Mouse (Mus musculus) skeletal muscle tissue, adult 2 months (tissue): ENCODE data around the gene Hyal1.
"Not testable (repeated sequence)": the region's sequence is repeated elsewhere in the genome, so short reads cannot be mapped to it uniquely, and the experiment has no call there.

Experiments used
- DNase-seq: peaks from one replicate; pipeline ENCODE4 v3.0.0-alpha.2; 2012; ENCODE audit warnings: low read depth, low spot score

The Hyal1 gene

GRCm38 (mm10) chr9:107571534-107572326 is 5.0 kb upstream of the Hyal1 start:
- DNase-seq: no peak

- no peak for DNase-seq
Observed at GRCm38 (mm10) chr9:107572327-107572662, 4.4 kb upstream of the Hyal1 start.

DNA sequence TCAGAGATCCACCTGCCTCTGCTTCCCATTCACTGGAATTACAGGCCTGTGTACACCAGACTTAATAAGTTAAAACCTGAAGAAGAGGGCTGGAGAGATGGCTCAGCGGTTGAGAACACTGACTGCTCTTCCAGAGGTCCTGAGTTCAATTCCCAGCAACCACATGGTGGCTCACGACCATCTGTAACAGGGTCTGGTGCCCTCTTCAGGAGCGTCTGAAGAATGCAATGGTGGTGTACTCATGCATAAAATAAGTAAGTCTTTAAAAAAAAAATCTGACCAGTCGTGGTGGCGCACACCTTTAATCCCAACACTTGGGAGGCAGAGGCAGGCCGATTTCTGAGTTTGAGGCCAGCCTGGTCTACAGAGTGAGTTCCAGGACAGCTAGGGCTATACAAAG is 3.0 kb upstream of the Hyal1 start:
- not testable (repeated sequence) for DNase-seq

DNA sequence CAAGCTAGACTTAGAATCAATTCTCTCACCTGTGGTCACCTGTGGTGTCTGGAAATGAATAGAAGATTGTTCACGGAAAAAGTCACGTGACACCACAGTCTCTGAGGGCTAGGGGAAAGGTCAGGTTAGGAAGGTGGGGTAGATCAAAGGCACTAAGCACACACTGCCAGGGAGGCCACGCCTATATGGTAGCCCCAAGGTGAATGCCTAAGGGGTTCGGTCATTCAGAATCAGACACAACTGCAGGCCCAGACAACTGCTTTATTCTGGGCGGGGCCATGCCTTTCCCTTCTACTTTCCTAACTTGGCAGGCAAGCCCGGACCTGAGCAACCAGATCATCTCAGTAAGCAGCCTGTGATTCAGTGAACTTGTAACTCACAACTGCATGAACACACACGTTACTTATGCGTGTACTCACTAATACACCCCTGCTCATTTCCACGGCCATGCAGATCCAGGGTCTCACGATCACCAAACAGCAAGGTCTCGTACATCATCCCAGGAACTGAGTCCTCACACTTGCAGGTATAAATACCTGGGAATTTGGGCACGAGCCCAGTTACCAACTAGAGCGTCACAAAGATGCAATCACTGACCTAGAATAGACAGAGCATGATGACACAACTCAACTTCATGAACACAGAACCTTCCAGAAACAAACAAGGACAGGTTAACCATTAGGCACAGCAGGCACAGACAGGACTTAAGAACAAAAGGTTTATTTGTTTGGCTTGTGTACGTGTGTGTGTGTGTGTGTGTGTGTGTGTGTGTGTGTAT is 959 bp upstream of the Hyal1 start:
- no peak for DNase-seq

DNA sequence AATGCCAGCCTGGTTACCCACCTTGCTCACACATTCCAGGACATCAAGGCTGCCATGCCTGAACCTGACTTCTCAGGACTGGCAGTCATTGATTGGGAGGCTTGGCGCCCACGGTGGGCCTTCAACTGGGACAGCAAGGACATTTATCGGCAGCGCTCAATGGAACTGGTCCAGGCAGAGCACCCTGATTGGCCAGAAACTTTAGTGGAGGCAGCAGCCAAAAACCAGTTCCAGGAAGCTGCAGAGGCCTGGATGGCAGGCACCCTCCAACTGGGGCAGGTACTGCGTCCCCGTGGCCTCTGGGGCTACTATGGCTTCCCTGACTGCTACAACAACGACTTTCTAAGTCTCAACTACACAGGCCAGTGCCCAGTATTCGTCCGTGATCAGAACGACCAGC is 1.1 kb downstream of the Hyal1 start:
- no peak for DNase-seq

DNA sequence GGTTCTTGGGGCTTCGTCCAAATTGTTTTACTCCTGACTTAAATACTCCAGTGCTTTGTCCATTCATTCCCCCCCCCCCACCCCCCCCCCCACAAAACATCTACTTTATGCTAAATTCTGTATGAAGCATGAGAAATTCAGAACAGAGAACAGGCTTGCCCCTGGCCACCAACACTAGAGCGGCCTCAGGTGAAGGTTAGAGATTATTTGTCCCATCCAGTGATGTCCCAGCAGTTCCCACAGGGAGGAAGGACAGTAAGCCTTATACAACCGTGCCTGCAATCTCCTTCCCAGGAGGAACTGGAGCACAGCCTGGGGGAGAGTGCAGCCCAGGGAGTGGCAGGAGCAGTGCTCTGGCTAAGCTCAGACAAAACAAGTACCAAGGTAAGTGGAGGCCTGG is 1.9 kb downstream of the Hyal1 start, which contains the start of gene Naa80:
Gene Naa80, plus strand, starts transcription at position 301 of the 400 bp plus-strand sequence.
- no peak for DNase-seq

GRCm38 (mm10) chr9:107579023-107579900 is 2.5 kb downstream of the Hyal1 start:
- DNase-seq: no peak

DNA sequence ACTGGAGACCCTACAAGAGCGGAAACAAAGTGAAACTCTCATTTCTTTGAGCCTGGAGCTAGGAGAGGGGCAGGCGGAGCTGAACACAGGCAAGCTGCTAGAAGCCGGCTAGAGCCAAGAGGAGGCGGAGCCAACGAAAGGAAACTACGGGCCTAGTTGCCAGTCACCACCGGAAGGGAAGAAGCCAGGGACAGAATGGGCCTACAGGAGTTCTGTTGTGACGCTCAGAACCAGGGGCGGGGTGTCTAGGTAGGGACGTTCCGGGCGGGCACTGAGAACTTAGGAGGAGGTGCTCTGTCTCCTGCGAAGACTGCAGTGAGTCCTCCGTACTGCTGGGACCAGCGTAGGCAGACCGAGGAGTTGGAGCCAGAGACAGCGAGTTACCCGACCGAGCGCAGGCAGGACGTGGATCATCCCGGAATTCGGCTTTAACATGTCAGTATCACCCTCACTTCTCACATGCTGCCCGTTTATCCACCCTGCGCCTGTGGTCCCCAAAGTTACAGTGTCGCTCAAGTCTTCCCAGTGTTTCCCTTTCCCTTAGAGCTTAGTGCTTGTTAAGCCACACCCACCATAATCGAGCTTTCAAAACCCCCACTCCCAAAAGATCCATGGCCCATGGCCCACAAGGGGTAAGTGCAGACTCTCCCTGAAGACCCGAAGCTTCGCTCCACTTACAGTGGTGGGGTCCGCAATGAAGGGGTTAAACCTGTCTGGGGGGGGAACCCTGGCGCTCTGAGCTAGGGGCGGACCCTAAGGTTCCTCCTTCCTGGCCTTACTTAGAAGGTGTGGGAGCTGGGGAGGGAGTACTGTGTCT is 4.0 kb downstream of the Hyal1 start, which contains the start of gene Hyal3:
Gene Hyal3, plus strand, starts transcription at position 318 of the 817 bp plus-strand sequence.
- peak; percentile 89 for DNase-seq

GRCm38 (mm10) chr9:107581584-107581983 is 4.9 kb downstream of the Hyal1 start:
- DNase-seq: no peak

DNA sequence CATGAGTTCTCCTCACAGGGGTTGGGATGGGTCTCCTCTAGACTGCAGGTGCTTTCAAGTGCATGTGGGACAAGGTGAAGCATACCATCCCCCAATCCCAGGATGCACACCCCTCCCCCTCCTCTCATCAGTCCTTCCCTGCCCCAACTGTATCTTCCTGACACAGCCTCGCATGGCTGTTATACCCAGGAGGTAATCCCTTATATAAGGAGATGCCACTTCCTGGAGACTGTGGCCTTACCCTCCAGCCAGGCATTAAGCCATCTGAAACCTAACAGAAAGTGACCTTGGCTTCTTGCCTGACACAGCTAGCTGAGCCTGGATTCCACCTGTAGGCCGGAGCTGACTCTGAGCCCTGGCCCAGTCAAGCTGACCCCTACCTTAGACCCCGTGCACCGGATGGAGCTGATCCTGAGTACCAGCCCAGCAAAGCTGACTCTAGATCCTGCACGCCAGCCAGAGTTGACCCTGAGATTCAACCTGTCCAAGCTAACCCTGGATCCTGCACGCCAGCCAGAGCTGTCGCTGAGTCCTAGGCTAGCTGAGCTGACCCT is 5.9 kb downstream of the Hyal1 start:
- DNase-seq: no peak

GRCm38 (mm10) chr9:107583174-107583573 is 6.4 kb downstream of the Hyal1 start:
- DNase-seq: no peak

DNA sequence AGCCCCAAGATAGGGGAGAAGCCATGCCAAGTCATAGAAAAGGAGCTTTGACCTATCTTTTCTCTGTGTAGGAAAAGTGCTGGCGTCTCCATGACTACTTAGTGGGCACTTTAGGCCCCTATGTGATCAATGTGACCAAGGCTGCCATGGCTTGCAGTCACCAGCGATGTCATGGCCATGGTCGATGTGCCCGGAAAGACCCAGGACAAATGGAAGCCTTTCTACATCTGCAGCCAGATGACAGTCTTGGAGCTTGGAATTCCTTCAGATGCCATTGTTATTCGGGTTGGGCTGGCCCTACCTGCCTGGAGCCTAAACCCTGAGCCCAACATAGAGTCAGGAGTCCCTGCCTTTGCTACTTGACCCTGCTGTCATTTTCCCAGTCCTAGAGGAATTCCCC is 9.8 kb downstream of the Hyal1 start:
- no peak for DNase-seq

DNA sequence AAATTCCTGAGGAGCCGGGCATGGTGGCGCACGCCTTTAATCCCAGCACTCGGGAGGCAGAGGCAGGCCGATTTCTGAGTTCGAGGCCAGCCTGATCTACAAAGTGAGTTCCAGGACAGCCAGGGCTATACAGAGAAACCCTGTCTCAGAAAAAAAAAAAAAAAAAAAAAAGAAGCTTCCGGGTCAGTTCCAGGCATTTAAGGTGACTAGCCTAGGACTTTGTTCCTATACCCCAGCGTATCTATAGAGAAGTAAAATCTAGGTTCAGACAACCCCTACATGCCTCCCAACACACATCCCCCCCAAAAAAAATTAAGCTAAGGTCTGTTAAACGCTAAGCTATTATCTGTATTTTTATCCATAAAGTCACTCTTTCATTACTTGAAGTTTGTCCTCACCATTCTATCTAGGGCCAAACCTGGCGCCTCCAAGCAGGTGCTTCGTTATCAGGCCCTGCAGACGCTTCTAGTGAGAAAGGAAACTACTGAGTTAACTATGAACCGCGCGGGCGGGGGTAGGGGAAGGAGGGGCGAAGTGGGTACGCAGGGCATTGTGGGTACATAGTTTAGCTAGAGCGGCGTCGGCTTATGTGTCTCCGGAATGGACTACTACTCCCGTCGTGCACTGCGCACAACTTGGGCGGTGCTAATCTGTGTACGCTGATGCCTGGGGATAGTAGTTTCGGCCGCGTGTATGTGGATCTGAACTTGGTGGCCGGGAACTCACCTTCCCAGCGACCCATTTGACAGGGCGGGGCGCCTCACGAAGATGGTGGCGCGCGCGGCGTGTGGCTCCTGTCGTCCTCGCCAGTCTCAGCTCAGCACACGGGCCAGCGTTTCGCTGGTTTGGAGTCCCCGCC is 10.5 kb downstream of the Hyal1 start, which contains the start of gene Ifrd2:
Gene Ifrd2, plus strand, starts transcription at position 669 of the 859 bp plus-strand sequence.
- peak; percentile 97 for DNase-seq

DNA sequence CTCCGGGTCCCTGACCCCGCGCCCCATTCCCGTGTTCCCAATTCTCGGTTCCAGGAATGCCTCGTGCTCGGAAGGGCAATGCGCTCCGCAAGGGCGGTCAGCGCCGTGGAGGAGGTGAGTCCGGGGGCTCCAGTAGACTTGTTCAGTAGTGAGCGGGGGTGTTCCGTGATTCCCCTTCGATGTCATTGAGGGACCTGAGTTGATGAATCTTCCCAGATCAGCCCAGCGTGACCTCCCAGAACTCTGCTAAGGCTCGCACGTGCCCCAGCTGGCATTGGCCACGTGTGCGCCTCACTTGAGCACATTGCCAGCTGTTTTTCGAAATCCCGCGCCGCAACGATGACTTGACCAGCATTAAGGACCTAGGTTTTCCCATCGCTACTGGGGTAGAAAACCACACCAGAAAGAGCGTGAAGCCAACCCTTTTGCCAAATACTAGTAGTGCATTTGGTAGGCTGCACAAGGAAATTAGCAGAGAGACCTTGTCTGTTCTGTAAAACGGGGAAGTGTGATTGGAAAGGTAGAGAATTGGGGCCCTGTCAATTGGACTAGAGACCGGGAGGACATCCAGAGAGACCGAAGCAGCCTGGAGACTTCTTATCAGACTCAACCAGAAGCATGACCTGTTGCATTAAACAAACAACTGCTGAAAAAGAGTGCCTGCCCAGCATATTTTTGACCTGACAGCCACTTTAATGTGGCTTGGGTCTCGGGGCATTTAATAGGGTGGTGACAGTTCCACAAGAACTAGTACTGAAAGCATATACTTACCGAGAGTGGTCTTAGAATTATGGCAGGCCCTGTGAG is 11.3 kb downstream of the Hyal1 start:
- DNase-seq: peak; percentile 65

GRCm38 (mm10) chr9:107590058-107590772 is 13.5 kb downstream of the Hyal1 start:
- peak; percentile 82 for DNase-seq

DNA sequence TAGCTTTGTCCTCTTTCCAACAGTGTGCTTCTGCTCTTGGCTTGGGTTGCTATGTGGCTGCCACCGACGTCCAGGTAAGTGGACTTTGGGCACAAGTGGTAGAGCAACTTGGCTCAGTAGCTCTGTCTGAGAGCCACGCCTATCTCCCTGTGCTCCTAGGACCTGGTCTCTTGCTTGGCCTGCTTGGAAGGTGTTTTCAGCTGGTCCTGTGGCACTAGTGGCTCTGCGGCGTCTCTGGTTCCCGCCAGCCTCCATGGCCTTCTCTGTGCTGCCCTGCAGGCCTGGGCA is 14.0 kb downstream of the Hyal1 start:
- no peak for DNase-seq

DNA sequence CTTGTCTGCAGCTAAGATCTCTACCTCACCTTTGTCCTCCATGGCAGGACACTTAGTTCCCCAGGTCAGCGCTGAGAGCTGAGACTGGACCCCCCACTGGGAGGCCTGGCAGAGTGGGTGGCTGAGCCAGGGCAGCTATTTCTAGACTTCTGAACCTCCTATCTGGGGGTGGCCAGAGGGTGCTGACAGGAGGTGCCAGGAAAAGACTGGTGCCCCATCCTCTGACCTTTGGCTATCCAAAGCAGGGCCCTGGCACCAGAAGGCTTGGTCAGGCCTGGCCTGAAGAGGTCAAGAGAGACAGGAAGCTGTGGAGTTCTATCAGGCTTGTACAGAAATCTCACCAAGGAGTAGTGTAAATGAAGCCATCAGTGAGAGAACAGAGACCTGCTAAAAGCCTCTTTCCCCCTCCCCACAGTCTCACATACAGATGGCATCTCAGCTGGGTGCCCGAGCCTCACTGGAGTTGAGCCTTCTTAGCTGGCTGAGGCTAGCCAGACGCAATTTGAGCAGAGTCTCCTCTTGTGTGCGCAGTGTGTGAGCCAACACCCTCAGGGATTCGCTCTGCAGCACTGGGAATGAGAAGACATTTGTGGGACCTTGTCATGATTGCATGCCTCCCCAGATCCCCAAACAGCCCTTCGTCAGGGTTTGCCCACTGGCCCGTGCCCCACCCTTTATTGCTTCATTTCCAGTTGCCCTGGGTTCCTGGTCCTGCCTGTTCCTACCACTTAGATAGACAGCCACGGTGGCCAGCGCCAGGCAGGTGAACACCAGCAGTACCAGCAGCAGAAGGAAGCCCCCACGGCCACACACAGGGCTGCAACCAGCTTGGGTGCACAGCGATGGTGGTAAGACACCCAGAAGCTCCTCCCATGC is 16.6 kb downstream of the Hyal1 start:
- DNase-seq: peak; percentile 83
